Mouse (Mus musculus): Measurements from ENCODE around the gene Podnl1.

The Podnl1 gene

GRCm38 (mm10) chr8:84127202-84127901, 1.6 kb downstream of the Podnl1 start:
- no peak for DNase-seq

GRCm38 (mm10) chr8:84128277-84128676, 2.5 kb downstream of the Podnl1 start:
- DNase-seq = no peak

DNA sequence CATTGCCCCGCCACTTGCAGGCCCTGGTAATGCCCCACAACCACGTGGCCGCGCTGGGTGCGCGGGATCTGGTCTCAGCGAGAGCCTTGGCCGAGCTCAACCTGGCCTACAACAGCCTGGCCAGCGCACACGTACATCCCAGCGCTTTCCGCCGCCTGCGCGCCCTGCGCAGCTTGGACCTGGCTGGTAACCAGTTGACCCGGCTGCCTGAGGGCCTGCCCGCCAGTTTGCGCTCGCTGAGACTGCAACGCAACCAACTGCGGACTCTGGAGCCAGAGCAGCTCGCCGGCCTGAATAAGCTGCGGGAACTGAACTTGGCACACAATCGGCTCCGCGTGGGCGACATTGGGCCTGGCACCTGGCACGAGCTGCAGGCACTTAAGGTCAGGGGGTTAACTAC, 5.0 kb downstream of the Podnl1 start:
- peak; percentile 49 to 82 for DNase-seq

DNA sequence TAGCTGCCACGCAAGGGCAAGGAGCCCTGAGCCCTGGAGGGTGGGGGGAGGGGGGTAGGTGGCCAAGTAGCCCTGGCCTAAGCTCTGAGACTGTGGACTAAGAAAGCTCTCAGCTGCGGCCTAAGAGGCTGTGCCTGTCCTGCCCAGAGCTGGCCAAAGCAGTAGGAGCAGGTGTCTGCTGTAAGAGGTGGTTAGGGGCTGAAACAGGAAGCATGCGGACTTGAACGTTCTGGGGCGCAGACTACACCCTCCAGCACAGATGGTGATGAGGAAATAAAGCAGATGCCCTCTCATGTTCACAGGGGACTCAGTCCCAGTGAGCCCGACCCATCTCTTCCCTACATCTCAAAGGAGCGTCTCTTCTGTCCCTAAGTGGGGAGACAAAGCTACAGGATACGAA, 6.4 kb downstream of the Podnl1 start:
- no peak for DNase-seq

- DNase-seq = no peak
Measured at GRCm38 (mm10) chr8:84137848-84138247, 12.1 kb downstream of the Podnl1 start.

DNA sequence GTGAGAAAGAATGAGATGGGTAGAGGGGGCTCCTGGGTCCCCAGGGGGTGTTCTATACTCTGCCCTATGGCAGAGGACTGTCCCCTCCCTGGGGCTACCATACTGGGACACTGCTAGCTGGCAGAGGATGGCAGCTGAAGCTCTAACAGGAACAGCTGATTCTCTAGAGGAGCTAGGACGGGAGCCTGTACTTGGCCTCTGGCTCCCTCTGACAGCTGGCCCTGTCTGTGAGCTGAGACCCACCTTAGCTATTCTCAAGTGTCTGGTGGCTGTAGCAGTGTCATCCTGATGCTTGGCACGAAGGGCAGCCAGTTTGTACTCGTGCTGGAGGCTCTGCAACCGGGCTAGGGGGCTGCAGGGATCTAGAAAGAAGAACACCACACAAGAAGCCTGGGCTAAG, 15.0 kb downstream of the Podnl1 start:
- no peak for DNase-seq

GRCm38 (mm10) chr8:84144636-84145245, 19.0 kb downstream of the Podnl1 start:
- DNase-seq = no peak

- DNase-seq = peak; percentile 56 to 79
Measured at GRCm38 (mm10) chr8:84147324-84147766, 21.6 kb downstream of the Podnl1 start.

- DNase-seq = peak; percentile 97 to 98
Measured at GRCm38 (mm10) chr8:84147769-84148530, 22.2 kb downstream of the Podnl1 start, which contains the start of the genes Cc2d1a and 4930432K21Rik. Gene Cc2d1a, minus strand, starts transcription at chr8:84147936. Gene 4930432K21Rik, plus strand, starts transcription at chr8:84148025.

- no peak for DNase-seq
Measured at GRCm38 (mm10) chr8:84148531-84148850, 22.7 kb downstream of the Podnl1 start.

- DNase-seq = no peak
Measured at GRCm38 (mm10) chr8:84149181-84149580, 23.4 kb downstream of the Podnl1 start.

- DNase-seq = no peak
Measured at GRCm38 (mm10) chr8:84157620-84158019, 31.8 kb downstream of the Podnl1 start.

GRCm38 (mm10) chr8:84167696-84168095, 41.9 kb downstream of the Podnl1 start:
- DNase-seq = no peak

DNA sequence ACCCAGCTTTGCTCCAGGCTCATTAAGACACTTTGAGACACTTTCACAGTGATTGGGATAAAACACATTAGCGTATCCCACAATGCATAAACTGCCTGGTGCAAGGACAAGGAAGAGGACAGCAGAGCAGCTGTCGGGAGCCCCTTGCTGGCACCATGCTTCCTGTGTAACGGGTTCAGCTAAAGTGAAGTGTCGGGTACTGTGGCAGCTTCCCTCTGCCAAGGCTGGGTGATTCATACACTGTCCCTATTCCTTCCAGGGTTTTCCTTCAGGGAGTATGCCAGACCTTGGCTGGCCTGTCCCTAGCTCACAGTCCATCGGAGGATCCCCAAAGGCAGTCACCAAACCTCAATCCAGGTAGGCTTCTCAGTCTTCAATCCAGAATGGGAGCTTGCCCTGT, 44.3 kb downstream of the Podnl1 start:
- no peak for DNase-seq

DNA sequence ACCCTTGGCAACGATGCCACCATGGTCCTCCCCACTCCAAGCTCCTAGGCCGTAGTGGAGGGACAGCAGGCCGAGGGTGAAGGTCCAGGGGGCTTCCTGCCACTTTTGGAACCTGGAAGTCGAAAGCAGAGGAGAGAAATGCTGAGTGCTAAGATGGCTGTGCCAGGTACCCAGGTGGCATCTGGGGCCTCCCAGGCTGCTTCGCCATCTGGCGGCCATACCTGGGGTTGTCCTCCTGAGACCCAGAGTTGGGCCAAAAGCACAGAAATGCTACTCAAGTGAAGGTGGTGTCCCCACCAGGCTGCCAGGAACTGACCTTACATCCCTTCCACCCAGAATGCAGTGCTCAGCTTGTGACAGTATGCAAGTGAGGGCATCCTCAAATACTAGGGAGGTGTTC, 48.1 kb downstream of the Podnl1 start:
- peak; percentile 52 to 64 for DNase-seq

DNA sequence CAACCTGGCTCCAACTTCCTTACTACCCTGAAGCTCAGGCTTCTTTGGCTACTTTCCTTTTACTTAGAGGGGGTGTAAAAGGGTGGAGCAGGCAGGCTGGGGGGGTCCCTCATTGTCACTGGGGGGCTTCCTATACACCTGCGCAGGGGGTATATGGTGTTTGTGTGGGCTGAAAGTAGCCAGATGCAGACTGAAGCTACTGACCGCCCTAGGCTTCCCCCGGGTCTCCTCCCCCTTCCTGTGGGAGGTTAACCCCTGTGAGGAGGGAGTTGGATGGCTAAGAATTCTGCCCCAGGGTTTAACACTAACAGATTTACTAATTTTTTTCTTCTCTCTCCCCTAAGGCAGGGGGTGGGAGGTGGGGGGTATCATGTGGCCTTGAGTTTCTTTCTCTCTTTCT, 50.8 kb downstream of the Podnl1 start:
- DNase-seq = no peak

GRCm38 (mm10) chr8:84177405-84177804, 51.6 kb downstream of the Podnl1 start:
- no peak for DNase-seq

DNA sequence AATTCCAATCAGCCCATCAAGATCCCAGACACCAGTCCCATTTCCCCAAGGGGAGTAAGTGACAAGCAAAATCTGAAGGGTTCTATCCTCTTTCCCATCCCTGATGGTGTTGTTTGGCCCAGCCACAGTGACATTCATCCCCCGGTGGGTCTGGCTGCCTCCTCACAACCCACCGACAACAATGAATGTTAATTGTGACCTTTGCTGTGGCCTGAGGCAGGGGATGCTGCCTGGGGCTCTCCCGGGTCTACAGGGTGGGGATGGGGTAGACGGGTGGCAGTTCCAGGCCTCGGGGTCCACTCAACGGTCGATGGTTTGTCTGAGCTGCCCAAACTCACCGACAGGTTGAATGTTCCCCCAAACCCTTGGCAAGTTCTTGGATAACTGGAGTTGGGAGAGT, 52.8 kb downstream of the Podnl1 start:
- DNase-seq = no peak

DNA sequence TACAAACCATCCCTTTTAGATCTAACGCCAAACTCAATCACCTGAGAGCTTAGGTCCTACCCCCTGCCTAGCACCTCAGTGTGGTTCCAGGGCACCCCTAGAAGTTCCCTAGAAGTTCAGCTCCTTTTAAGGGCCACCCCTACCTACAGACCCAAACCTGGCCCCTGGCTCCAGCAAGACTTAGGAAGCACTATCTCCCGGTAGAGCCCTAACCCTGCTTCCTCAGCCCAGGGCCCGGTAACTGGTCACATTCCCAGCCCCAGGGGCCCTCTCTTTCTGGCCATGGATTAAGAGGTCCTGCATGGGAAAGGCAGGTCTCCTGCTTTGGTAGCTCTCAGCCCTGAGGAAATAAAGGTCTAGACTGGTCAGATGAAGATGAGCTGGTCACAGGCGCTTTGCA, 54.2 kb downstream of the Podnl1 start:
- DNase-seq = no peak

- peak; percentile 49 to 55 for DNase-seq
Measured at GRCm38 (mm10) chr8:84180530-84181190, 54.9 kb downstream of the Podnl1 start.
